Mouse (Mus musculus) G1E (cell line): Measurements from ENCODE around the gene Best3.

Source experiments
- CTCF ChIP-seq: IDR thresholded peaks from 2 replicates; pipeline ENCODE4 v1.5.1; 2012; ENCODE audit warnings: low read depth, low read length, inconsistent platforms, mixed read lengths
- GATA2 ChIP-seq: IDR thresholded peaks from 2 replicates; pipeline ENCODE4 v1.6.1; 2012; ENCODE audit warnings: low read depth, low read length, inconsistent platforms, borderline replicate concordance
- TAL1 ChIP-seq: conservative IDR thresholded peaks from 2 replicates; pipeline ENCODE4 v1.6.1; 2012; ENCODE audit warnings: low read depth, low read length, inconsistent platforms, mixed read lengths

DNA sequence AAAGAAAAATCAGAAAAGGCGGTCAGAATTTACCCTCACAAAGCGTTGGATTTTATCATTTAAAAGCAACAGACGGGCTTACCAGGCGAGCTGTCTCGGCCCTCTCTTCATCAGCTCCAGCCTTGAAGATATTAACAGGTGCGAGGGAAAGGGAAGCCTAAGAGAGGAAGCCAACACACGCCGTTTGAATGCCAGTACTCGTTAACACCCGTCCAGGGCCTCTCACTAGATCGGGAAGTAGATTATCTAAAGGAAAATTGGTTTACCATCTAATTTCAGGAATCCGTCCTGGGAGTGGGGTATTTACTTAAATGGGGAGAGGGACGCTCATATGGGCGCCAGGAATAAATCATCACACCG lies 76.8 kb downstream of the Best3 start:
- no peak for TF ChIP-seq CTCF
- TF ChIP-seq GATA2 = no peak
- no peak for TF ChIP-seq TAL1
